Mouse (Mus musculus) T-helper 17 cell (primary cell): ENCODE results near the gene Atl2.

Experiments used
- in situ Hi-C, 2 experiments: fragments of 300-600 bp; cut with MboI, MseI; formaldehyde crosslinking; loops; 1 replicate in 1 of 2; 2 replicates in 1 of 2; pipeline ENCODE4 v1.15.1; 2025; ENCODE audit warnings: high pct_unique_total_duplicates in 2 of 2

Atl2 gene

GRCm38 (mm10) chr17:79901207-79901606 lies 5.3 kb upstream of the Atl2 start:
- in situ Hi-C loops = loop anchor here in 1 of 2 experiments (5.0 kb wide), 1 partner anchor 36 kb away; no protein-coding TSS in a partner anchor

DNA sequence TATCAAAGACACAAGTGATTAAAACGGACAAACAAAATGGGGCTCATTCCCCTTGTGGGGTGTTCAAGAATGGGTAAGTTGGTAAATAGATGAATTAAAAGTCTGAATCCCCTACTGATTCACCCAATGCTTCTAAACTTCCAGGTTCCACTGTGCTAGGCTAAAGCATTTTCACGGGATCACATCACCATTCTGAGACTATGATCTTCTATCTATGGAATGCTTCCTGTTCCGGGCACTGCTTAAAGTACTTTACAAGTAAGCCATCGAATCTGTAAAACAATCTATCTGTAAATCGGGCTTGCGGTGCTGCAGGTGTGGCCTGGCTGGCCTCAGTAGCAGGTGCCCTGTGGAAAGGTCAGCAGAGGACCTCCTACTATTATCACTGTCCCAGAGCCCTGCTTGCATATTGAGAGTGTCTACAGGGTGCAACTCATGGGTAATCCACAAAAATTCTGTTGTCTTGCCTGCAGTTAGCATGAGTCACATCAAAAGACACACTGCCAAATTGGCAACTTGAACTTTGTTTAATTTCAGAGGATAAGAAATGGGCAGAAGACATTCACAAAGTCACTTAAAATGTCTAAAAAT lies 2.3 kb upstream of the Atl2 start:
- in situ Hi-C loops = loop anchor here in 1 of 2 experiments (10.0 kb wide), 1 partner anchor 327 kb away; the partner anchor contains the start of gene Gemin6

DNA sequence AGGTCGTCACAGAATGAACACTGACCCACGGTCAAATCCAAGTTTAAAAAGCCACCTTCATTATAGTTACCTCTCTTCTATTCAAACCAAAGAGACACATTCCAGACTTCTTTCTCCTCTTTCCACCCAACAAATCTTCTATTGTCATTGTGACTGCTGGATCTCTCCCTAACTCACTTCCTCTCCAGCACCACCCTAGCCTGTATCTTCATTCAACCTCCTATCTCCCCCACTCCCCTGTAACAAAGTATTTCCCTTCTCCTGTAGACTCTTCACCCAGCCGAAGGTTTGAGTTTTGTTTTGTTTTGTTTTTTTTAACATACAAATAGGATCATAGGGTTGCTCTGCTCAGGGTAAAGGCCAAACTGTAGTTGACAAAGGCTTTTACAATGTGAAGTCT lies 1.7 kb upstream of the Atl2 start:
- in situ Hi-C loops = loop anchor here in 1 of 2 experiments (10.0 kb wide), 1 partner anchor 327 kb away; the partner anchor contains the start of gene Gemin6

DNA sequence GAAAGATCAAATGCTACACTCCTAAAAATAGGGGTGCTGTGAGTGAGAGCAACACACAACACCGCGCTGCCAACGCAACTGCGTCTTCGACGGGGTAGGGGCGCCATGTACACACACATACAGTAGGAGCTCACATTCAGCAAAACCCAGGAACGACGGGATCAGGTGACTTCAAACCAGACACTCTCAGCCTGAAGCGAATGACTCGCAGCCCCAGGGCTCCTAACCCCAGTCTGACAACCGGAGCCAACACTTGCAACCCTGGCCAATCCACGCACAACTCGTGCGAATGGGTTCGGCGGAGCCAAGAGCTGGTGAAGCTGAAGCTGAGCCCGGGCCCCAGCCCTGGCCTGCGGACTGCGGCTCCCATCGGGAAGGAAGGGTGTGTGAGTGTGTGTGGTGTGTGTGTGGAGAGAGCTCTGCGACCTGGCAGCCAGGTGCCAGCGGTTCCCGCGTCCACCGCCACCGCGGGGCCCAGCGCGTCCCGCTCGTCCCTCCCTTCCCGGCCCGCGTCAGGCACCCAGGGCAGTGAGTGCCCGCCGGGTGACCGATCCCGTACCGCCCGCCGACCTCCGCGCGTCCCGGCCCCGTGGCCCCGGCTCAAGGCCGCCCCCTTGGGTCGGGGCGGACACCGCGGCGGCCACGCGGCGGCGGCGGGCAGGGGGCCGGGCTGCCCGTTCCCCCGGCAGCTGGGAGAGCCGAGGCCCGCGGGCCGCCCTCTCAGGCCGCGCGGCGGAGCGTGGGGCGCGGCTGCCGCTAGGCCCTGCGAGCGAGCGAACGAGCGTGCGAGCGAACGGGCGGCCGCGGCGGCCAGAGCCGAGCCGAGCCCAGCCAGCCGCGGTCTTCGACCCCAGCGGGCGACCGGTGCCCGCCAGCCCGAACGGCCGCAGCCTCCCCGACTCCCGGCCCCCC lies 696 bp downstream of the Atl2 start:
- in situ Hi-C loops = loop anchor here (5.0 to 10.0 kb wide), 2 partner anchors 287 to 330 kb away; partner anchors contain the start of gene Gemin6 (in 1 of the 2)

- in situ Hi-C loops = loop anchor here (5.0 to 10.0 kb wide), 2 partner anchors 288 to 331 kb away; partner anchors contain the start of gene Gemin6 (in 1 of the 2)
Measured at GRCm38 (mm10) chr17:79894054-79894453, 1.9 kb downstream of the Atl2 start.

- in situ Hi-C loops = loop anchor here (5.0 to 10.0 kb wide), 2 partner anchors 290 to 333 kb away; partner anchors contain the start of gene Gemin6 (in 1 of the 2)
Measured at GRCm38 (mm10) chr17:79891944-79892343, 4.0 kb downstream of the Atl2 start.

GRCm38 (mm10) chr17:79887926-79888325 lies 8.0 kb downstream of the Atl2 start:
- in situ Hi-C loops = no loop called here

- in situ Hi-C loops = no loop called here
Measured at GRCm38 (mm10) chr17:79883198-79883597, 12.7 kb downstream of the Atl2 start.

DNA sequence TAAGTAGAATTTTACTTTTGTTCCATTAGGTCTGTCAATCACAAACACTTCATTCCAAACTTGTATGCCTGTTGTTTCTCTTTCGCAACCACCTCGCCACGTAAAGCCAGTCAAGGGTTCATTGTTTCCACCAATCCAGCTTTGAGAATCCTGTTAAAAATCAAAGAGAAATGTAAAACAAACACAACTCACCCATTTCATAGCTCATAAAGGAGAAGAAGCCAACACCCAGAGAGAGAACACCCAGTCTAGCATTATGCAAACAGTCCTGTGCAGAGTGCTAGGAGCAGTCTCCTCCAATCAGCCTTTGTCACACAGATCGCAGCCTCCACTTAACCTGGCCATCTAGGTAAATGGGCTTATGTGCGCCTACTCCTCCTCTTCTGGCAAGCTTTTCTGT lies 30.9 kb downstream of the Atl2 start:
- in situ Hi-C loops = loop anchor here in 1 of 2 experiments (10.0 kb wide), 1 partner anchor 320 kb away; no protein-coding TSS in a partner anchor

GRCm38 (mm10) chr17:79864503-79864902 lies 31.4 kb downstream of the Atl2 start:
- in situ Hi-C loops = loop anchor here in 1 of 2 experiments (10.0 kb wide), 1 partner anchor 320 kb away; no protein-coding TSS in a partner anchor

- in situ Hi-C loops = loop anchor here in 1 of 2 experiments (10.0 kb wide), 1 partner anchor 323 kb away; no protein-coding TSS in a partner anchor
Measured at GRCm38 (mm10) chr17:79862038-79862437, 33.9 kb downstream of the Atl2 start.

GRCm38 (mm10) chr17:79855533-79855932 lies 40.4 kb downstream of the Atl2 start:
- in situ Hi-C loops = no loop called here

- in situ Hi-C loops = no loop called here
Measured at GRCm38 (mm10) chr17:79848385-79848784, 47.5 kb downstream of the Atl2 start.

- in situ Hi-C loops = no loop called here
Measured at GRCm38 (mm10) chr17:79846182-79846581, 49.7 kb downstream of the Atl2 start.

DNA sequence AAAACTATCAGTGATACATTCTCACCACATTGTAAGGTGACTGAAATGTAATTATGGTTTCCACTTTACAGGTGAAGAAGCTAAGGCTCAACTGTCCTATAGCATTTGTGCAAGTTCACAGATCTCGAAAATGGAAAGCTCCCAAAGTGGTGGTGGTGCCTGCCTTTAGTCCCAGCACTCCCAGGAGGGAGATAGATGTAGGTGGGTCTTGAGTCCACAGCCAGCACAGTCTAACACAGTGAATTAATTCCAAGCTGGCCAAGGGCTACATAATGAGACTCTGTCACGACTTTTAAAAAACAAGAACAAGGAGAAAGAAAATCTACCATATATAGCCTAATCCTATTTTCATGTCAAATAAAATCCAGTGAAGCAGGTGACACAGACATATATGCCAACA lies 50.2 kb downstream of the Atl2 start:
- in situ Hi-C loops = no loop called here

GRCm38 (mm10) chr17:79840254-79841238 lies 55.4 kb downstream of the Atl2 start:
- in situ Hi-C loops = no loop called here

- in situ Hi-C loops = loop anchor here (5.0 to 10.0 kb wide), 2 partner anchors 172 to 180 kb away; no protein-coding TSS in a partner anchor
Measured at GRCm38 (mm10) chr17:79836978-79837377, 58.9 kb downstream of the Atl2 start.

DNA sequence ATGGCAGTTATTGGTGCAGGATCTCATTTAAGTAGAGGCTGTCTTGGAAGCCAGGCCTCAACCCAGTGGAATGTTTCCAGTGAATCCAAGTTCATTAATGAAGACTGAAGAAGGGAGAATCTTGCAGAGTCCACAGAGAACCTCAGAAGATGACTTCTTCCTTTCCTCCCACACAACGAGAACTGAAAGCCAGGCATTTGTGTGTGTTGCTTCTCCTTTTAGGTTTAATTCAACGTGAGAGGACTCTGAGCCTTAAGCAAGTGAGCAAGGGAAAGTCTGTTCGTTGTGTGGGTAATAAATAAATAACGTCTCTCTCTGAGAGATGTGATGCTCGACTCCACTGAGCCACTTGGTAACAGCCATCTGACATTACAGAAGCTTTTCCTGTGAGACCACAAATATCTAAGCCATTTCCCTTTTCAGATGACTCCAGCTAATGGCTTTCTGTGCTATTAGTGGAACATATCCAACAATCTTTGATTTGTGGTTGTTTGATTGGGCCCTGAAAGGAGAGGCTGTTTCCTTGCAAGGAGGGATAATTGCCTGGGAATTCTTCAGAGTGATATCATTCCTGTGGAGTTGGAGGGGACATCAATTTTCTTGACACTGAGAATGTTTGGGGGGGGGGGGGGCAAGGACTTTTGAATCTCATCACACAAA lies 60.1 kb downstream of the Atl2 start:
- in situ Hi-C loops = loop anchor here (5.0 to 10.0 kb wide), 2 partner anchors 171 to 179 kb away; no protein-coding TSS in a partner anchor

DNA sequence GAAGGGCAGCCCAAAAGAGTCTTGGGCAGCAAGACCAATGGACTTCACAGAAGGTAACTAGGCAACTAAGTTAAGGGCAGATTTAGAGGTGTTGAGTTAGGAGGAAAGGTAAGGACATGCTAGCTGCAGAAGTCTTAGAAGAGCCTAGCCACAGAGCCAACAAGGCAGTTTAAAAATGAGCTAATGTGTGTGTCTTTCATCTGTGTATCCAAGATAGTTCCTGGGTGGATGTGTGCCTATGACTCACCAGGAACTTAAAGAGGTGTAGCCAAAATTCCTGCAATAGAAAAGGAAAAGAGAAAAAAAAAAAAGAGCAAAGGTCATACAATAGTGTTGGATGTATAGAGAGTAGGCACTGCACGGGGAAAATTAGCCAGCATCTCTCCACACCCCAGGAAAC lies 63.6 kb downstream of the Atl2 start:
- in situ Hi-C loops = loop anchor here in 1 of 2 experiments (10.0 kb wide), 1 partner anchor 167 kb away; no protein-coding TSS in a partner anchor

GRCm38 (mm10) chr17:79826482-79827034 lies 69.4 kb downstream of the Atl2 start:
- in situ Hi-C loops = no loop called here
